Mouse (Mus musculus) C2C12 (cell line): ENCODE measurements around the gene Smyd1. TPM values are rescaled to one million over a fixed set of nuclear protein-coding genes. Genes with fewer than 3 reads are reported as not detected.

ENCODE experiments used
- H3K27me3 ChIP-seq: one replicate; pipeline ENCODE4 v1.6.1; 2011; ENCODE audit not compliant: control insufficient read depth, insufficient read depth, insufficient read length
- H3K36me3 ChIP-seq: one replicate; pipeline ENCODE4 v1.6.1; 2011; ENCODE audit not compliant: control insufficient read depth, insufficient read depth
- H3K4me3 ChIP-seq: one replicate; pipeline ENCODE4 v1.5.1; 2011; ENCODE audit warnings: mild to moderate bottlenecking, control low read depth; ENCODE audit not compliant: poor library complexity, insufficient read depth, severe bottlenecking
- H3K79me2 ChIP-seq: one replicate; pipeline ENCODE4 v1.6.1; 2011; ENCODE audit not compliant: control insufficient read depth, insufficient read depth
- H3K79me3 ChIP-seq: one replicate; pipeline ENCODE4 v1.6.1; 2011; ENCODE audit warnings: low read depth, control low read depth
- H3ac ChIP-seq: one replicate; pipeline ENCODE3; 2011; ENCODE audit warnings: low read depth; ENCODE audit not compliant: control insufficient read depth, insufficient read length
- CEBPB ChIP-seq: IDR thresholded peaks from one replicate; pipeline ENCODE4 v1.6.1; 2011; ENCODE audit warnings: low read depth, mild to moderate bottlenecking, control low read depth, moderate library complexity
- CTCF ChIP-seq: IDR thresholded peaks from one replicate; pipeline ENCODE4 v1.5.1; 2011; ENCODE audit not compliant: control insufficient read depth, insufficient read depth, insufficient read length
- FOSL1 ChIP-seq: IDR thresholded peaks from one replicate; pipeline ENCODE4 v1.8.0; 2011; ENCODE audit warnings: mild to moderate bottlenecking, low read length; ENCODE audit not compliant: poor library complexity, insufficient read depth, severe bottlenecking
- MAX ChIP-seq: IDR thresholded peaks from one replicate; pipeline ENCODE4 v1.6.1; 2011; ENCODE audit warnings: mild to moderate bottlenecking, control low read depth
- MYOD1 ChIP-seq: IDR thresholded peaks from one replicate; pipeline ENCODE4 v1.6.1; 2011; ENCODE audit warnings: low read depth; ENCODE audit not compliant: control insufficient read depth, insufficient read length
- MYOG ChIP-seq: IDR thresholded peaks from one replicate; pipeline ENCODE4 v1.6.1; 2011; ENCODE audit not compliant: control insufficient read depth, insufficient read length; ENCODE audit errors: extremely low read depth
- USF1 ChIP-seq: IDR thresholded peaks from one replicate; pipeline ENCODE4 v1.6.1; 2011; ENCODE audit warnings: low read depth, mild to moderate bottlenecking, control low read depth, moderate library complexity
- polyA plus RNA-seq: library from polyadenylated mRNA; unstranded; fragments of >200 nt; fragmentation: generic; extraction: Trizol; gene quantifications from one replicate; pipeline ENCODE4 v1.2.1, GENCODE M21; 2012; ENCODE audit warnings: missing spikeins

The Smyd1 gene
- polyA plus RNA-seq, 1 experiment: 7.1 TPM

GRCm38 (mm10) chr6:71322491-71322921 lies 473 bp upstream of the Smyd1 start, which contains the start of gene Cd8b1:
TSS of gene Cd8b1 (plus strand) at chr6:71322788.
- Histone ChIP-seq H3K36me3 (no peaks in the 10 kb centered on the region), H3ac (no peak within 1 kb of the TSS), H3K79me3 (no peaks in the 10 kb centered on the region), H3K27me3 (no peaks in the 10 kb centered on the region), H3K79me2 (no peaks in the 10 kb centered on the region), H3K4me3 (no peak within 1 kb of the TSS)
- TF ChIP-seq MYOD1 (no peak), CTCF (no peak), MYOG (no peak), FOSL1 (no peak), CEBPB (no peak), USF1 (no peak), MAX (no peak)

GRCm38 (mm10) chr6:71307486-71307885 lies 14.5 kb downstream of the Smyd1 start:
- TF ChIP-seq MYOD1: no peak
- TF ChIP-seq MYOG: no peak
- TF ChIP-seq CTCF: no peak
- no peak for TF ChIP-seq CEBPB
- no peak for TF ChIP-seq USF1
- no peak for TF ChIP-seq FOSL1
- TF ChIP-seq MAX: no peak
- no peaks in the 10 kb centered on the region for H3K36me3 ChIP-seq
- peaks cover 12% of the 10 kb centered on the region for H3K27me3 ChIP-seq
- no peak overlapping the region for H3K4me3 ChIP-seq
- no peaks in the 10 kb centered on the region for H3K79me2 ChIP-seq
- no peaks in the 10 kb centered on the region for H3K79me3 ChIP-seq
- no peak overlapping the region for H3ac ChIP-seq

DNA sequence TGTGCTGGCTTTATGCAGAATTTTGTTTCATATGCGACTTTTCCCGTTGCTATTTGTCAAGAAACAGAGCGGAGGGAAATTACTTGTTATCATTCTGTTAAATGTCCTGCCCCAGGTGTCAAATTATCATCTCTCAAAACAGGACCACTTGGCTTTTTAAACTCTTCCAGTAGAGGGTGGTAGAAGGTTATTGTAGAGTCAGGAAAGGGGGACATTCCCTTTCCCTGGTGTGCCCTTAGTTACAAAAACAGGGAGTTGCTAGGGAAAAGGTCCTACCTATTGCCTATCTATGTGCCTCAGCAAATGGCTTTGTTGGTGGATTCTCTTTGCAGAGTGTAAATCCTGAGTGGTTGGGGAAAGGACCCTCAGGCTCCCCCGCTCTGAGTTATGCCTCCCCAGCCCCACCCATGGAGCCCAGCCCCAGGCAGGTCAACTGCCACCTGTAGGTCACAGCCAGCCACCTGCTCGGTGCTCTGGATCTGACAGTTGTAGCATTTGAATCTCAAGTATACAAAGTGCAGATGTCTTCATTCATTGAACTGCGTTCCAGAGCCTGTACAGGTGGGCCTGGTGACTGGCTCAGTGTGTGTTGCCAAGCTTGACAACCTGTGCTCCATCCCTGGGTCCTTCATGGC lies 19.8 kb downstream of the Smyd1 start:
- Histone ChIP-seq H3K27me3 (peaks cover 23% of the 10 kb centered on the region), H3K79me2 (no peaks in the 10 kb centered on the region), H3K79me3 (no peaks in the 10 kb centered on the region), H3K36me3 (no peaks in the 10 kb centered on the region), H3K4me3 (no peak overlapping the region), H3ac (no peak overlapping the region)
- TF ChIP-seq USF1 (no peak), CTCF (no peak), CEBPB (no peak), MYOG (no peak), MAX (no peak), FOSL1 (no peak), MYOD1 (no peak)

GRCm38 (mm10) chr6:71298751-71299150 lies 23.3 kb downstream of the Smyd1 start:
- H3K36me3 ChIP-seq: no peaks in the 10 kb centered on the region
- no peaks in the 10 kb centered on the region for H3K79me2 ChIP-seq
- TF ChIP-seq MYOD1 (no peak), CTCF (no peak), CEBPB (no peak), USF1 (no peak), MAX (no peak), FOSL1 (no peak), MYOG (no peak)
- no peak overlapping the region for H3K4me3 ChIP-seq
- H3K79me3 ChIP-seq: no peaks in the 10 kb centered on the region
- peaks cover 23% of the 10 kb centered on the region for H3K27me3 ChIP-seq
- no peak overlapping the region for H3ac ChIP-seq

DNA sequence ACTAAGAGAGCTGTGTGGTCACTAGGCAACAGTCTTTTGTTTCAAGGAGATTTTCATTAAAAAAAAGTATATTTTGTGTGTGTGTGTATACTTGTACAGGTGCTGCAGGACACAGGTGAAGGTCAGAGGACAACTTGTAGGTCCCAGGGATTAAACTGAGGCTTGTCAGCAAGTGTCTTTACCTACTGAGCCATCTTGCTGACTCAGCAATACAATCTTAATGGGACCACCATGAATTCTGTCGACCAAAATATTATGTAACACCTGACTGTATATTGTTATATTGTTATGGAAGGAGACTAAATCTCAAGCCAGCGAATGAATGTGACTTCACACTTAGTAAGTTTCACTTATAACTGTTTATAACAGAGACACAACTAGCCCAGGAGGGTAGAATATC lies 24.0 kb downstream of the Smyd1 start:
- Histone ChIP-seq H3K4me3 (no peak overlapping the region), H3ac (no peak overlapping the region), H3K36me3 (no peaks in the 10 kb centered on the region), H3K79me3 (no peaks in the 10 kb centered on the region), H3K79me2 (no peaks in the 10 kb centered on the region), H3K27me3 (peaks cover 18% of the 10 kb centered on the region)
- TF ChIP-seq MYOG (no peak), USF1 (no peak), MAX (no peak), CEBPB (no peak), MYOD1 (no peak), FOSL1 (no peak), CTCF (no peak)

GRCm38 (mm10) chr6:71295303-71295702 lies 26.7 kb downstream of the Smyd1 start:
- TF ChIP-seq CTCF (no peak), USF1 (no peak), MAX (no peak), FOSL1 (no peak), MYOG (no peak), CEBPB (no peak), MYOD1 (no peak)

More at GRCm38 (mm10) chr6:71295303-71295702, 26.7 kb downstream of the Smyd1 start:
- Histone ChIP-seq H3K4me3 (no peak overlapping the region), H3K79me3 (no peaks in the 10 kb centered on the region), H3K27me3 (peaks cover under 1% of the 10 kb centered on the region), H3K36me3 (no peaks in the 10 kb centered on the region), H3ac (no peak overlapping the region), H3K79me2 (no peaks in the 10 kb centered on the region)
